Mouse (Mus musculus) cortical plate, adult 2 months (tissue): ENCODE measurements around the gene Ttbk1.

ENCODE experiments used
- CTCF ChIP-seq: fragments of 200-500 bp; IDR thresholded peaks from 2 replicates; pipeline ENCODE4 v1.5.1; 2011; ENCODE audit warnings: mild to moderate bottlenecking, control low read depth, low read length; ENCODE audit not compliant: insufficient read depth; ENCODE audit errors: extremely low read depth
- POLR2A ChIP-seq: fragments of 200-500 bp; IDR thresholded peaks from 2 replicates; pipeline ENCODE4 v1.6.1; 2011; ENCODE audit warnings: mild to moderate bottlenecking, low read length, control low read depth; ENCODE audit not compliant: insufficient read depth; ENCODE audit errors: extremely low read depth

DNA sequence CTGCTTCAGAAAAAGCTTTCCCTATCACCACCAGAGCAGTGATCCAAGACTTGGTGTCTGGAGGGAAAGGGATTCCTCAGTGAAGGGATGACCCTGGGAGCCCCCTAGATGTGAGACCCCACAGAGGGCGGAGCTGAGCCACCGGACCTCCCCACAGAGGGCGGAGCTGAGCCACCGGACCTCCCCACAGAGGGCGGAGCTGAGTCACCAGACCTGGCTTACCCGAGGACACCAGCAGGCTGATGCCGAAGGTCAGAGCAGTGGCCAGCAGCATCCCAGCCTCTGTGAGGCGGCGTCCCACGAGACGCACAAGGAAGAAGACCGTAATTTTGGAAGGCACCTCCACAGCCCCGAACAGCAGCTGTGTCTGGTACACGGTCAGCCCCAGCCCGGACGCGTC, 53.8 kb downstream of the Ttbk1 start:
- TF ChIP-seq CTCF (no peak), POLR2A (no peak)
